Mouse (Mus musculus): ENCODE data around the gene Bdh2.

DNA sequence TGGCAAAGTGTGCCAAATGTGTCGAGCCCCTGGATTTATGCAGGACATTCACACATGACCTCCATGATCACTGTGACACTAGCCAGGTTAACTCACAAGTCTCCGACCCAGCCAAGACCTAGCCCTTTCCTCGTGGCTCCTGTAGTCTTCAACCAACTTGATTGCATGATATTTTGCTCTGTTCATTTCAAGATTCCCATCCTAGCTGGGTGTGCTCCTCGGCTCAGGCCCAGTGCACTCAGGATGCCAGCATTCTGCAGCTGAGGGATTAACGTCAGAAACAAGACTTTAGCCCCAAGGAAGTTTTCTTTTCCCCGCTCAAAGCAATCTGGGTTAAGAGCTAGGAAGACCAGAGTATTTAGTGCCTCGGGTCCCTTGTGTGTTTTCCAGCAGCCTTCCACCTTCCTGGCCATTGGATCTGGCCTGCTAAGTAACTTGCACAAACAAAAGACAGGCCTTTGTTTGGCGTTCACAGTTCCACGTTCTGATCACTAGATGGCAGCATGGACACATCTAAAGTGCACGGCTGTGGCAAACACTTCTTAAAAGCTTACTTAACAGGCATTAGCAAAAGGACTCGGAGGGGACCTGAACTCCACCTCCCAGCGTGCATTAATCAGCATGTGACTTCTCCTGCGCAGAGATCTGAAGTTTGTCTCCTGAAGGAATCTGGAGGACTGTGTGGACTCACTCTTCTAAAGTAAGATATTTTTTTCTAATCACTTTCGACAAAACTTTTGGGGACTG lies at the start of gene Bdh2:
- TF ChIP-seq CTCF (IDR thresholded peaks at IDR 0.05; ENCODE audit: insufficient read depth, low read depth, low read length) (no peak), POLR2A (IDR thresholded peaks at IDR 0.05; ENCODE audit: insufficient read depth, low read depth, low read length) (no peak)
